Comparison of ENCODE assay signal across 36 mouse cellular contexts in genomic region chr15:97411671-97412070, GRCm38 (mm10).
"Had no signal": no experiment of that assay in that cellular context is flagged by ENCODE, and none has a peak within 500 bp of the region (broad histone marks: within the 10 kb centered on the region; RNA-seq: fewer than 3 reads in every experiment).

No protein-coding gene starts in this region.

- H3K4me3 ChIP-seq: heart, embryonic 10.5 days; heart, embryonic 12.5 days; heart, embryonic 13.5 days; heart, embryonic 15.5 days; hindbrain, embryonic 10.5 days; hindbrain, embryonic 12.5 days; hindbrain, embryonic 13.5 days; hindbrain, embryonic 15.5 days; intestine, embryonic 15.5 days; kidney, embryonic 15.5 days; layer of hippocampus, adult 2 months; left cerebral cortex, adult 2 months had no signal

- H3K4me1 ChIP-seq: heart, embryonic 10.5 days; heart, embryonic 12.5 days; heart, embryonic 13.5 days; heart, embryonic 15.5 days; hindbrain, embryonic 10.5 days; hindbrain, embryonic 12.5 days; hindbrain, embryonic 13.5 days; hindbrain, embryonic 15.5 days; kidney, embryonic 15.5 days had no signal

- H3K27ac ChIP-seq: heart, embryonic 10.5 days; heart, embryonic 13.5 days; heart, embryonic 15.5 days; hindbrain, embryonic 10.5 days; hindbrain, embryonic 12.5 days; hindbrain, embryonic 13.5 days; hindbrain, embryonic 14.5 days; hindbrain, embryonic 15.5 days; hindbrain, postnatal 0 days; intestine, embryonic 15.5 days; kidney, embryonic 15.5 days; kidney, postnatal 0 days; layer of hippocampus, adult 2 months; left cerebral cortex, adult 2 months had no signal

- DNase-seq: heart, postnatal 10 days; heart, postnatal 14 days; heart, postnatal 36 days; heart, postnatal 4 days; kidney, adult 11 months; kidney, adult 18-20 months; kidney, adult 2 months; kidney, adult 8-10 months; kidney, adult 9 months; kidney, postnatal 10 days; kidney, postnatal 14 days; kidney, postnatal 25 days; kidney, postnatal 36 days; kidney, postnatal 4 days; layer of hippocampus, adult 9-11 months; layer of hippocampus, postnatal 36 days had no signal

- H3K27me3 ChIP-seq: heart, embryonic 12.5 days; hindbrain, embryonic 12.5 days; hindbrain, embryonic 13.5 days; hindbrain, embryonic 15.5 days; intestine, embryonic 15.5 days; kidney, embryonic 15.5 days had no signal

- ATAC-seq: hindbrain, embryonic 16.5 days; hindbrain, postnatal 0 days; inflammation-experienced regulatory T-cells, adult 6 months; intestine, embryonic 15.5 days; intestine, embryonic 16.5 days; intestine, postnatal 0 days had no signal

- H3K9ac ChIP-seq: heart, embryonic 12.5 days; heart, embryonic 13.5 days; heart, embryonic 15.5 days; hindbrain, embryonic 12.5 days; hindbrain, embryonic 13.5 days; hindbrain, embryonic 14.5 days; hindbrain, embryonic 15.5 days; intestine, embryonic 15.5 days; kidney, embryonic 15.5 days had no signal

- H3K36me3 ChIP-seq: heart, embryonic 10.5 days; heart, embryonic 12.5 days; heart, embryonic 13.5 days; heart, embryonic 15.5 days; hindbrain, embryonic 10.5 days; hindbrain, embryonic 12.5 days; hindbrain, embryonic 13.5 days; hindbrain, embryonic 15.5 days; intestine, embryonic 15.5 days; kidney, embryonic 15.5 days had no signal

- H3K4me2 ChIP-seq: heart, embryonic 11.5 days; heart, embryonic 12.5 days; heart, embryonic 13.5 days; heart, embryonic 15.5 days; hindbrain, embryonic 12.5 days; hindbrain, embryonic 13.5 days; hindbrain, embryonic 14.5 days; hindbrain, embryonic 15.5 days; intestine, embryonic 15.5 days; kidney, embryonic 15.5 days had no signal

- H3K9me3 ChIP-seq: heart, embryonic 10.5 days; heart, embryonic 15.5 days; hindbrain, embryonic 12.5 days; hindbrain, embryonic 13.5 days; hindbrain, embryonic 15.5 days; intestine, embryonic 15.5 days; kidney, embryonic 15.5 days had no signal
